Mouse (Mus musculus) left cerebral cortex, adult 2 months (tissue): ENCODE results near the gene Chp2. TPM values are rescaled to one million over a fixed set of nuclear protein-coding genes. Genes with fewer than 3 reads are reported as not detected.

Source experiments
- DNase-seq, 2 experiments: peaks; one replicate each; pipeline ENCODE4 v3.0.0; 2021 to 2022; ENCODE audit warnings: low spot score in 2 of 2, mixed read lengths in 1 of 2; ENCODE audit errors: extremely low spot score in 1 of 2
- H3K27ac ChIP-seq: fragments of 200-600 bp; 2 replicates; pipeline ENCODE4 v1.8.1; 2022
- H3K4me3 ChIP-seq: fragments of 200-600 bp; 2 replicates; pipeline ENCODE4 v1.8.1; 2022
- CTCF ChIP-seq: fragments of 200-600 bp; IDR thresholded peaks from 2 replicates; pipeline ENCODE4 v1.8.1; 2022; ENCODE audit warnings: antibody characterized with exemption, mild to moderate bottlenecking, moderate library complexity
- intact Hi-C: fragments of 180-260 bp; cut with DNase I; formaldehyde crosslinking; loops from one replicate; pipeline ENCODE4 v1.15.1; 2025
- long read RNA-seq, 2 experiments: library from polyadenylated mRNA; stranded (forward); transcript quantifications; one replicate each; pipeline ENCODE4 v2.0.0; 2021; ENCODE audit warnings: borderline mapping rate in 2 of 2
- total RNA-seq, 2 experiments: library from RNA; stranded (reverse); gene quantifications; 2 replicates each; pipeline ENCODE4 v1.2.3; 2021

Chp2 gene
- 1 to 10 TPM; 4.9 to 5.4 TPM for total RNA-seq
- long read RNA-seq, experiment 1, partial matches to known transcripts, result 0 of 1 reads
- long read RNA-seq, experiment 1, other reads (novel, unspliced or antisense), result 0 of 1 reads
- long read RNA-seq, experiment 2, result 0 reads

GRCm38 (mm10) chr7:122219315-122219801 is at the start of gene Chp2:
Gene Chp2 (plus strand): TSS chr7:122219496.
- TF ChIP-seq CTCF, result no peak
- Histone ChIP-seq H3K27ac (no peak within 1 kb of the TSS), H3K4me3 (peak within 1 kb of the TSS; percentile 31; the same call in 1 of the 2 replicates)
- intact Hi-C loops, result no loop called here
- DNase-seq, result peak in 1 of 2 experiments; percentile 9

- H3K4me3 ChIP-seq, result no peak overlapping the region
- DNase-seq, result no peak
- intact Hi-C loops, result no loop called here
- H3K27ac ChIP-seq, result no peak overlapping the region
- TF ChIP-seq CTCF, result no peak
Measured at GRCm38 (mm10) chr7:122170705-122171104, 48.6 kb upstream of the Chp2 start.

- DNase-seq, result no peak
Measured at GRCm38 (mm10) chr7:122171613-122172012, 47.7 kb upstream of the Chp2 start.

GRCm38 (mm10) chr7:122180720-122181119 is 38.6 kb upstream of the Chp2 start:
- no peak overlapping the region for H3K4me3 ChIP-seq
- DNase-seq, result no peak
- intact Hi-C loops, result no loop called here
- TF ChIP-seq CTCF, result no peak
- no peak overlapping the region for H3K27ac ChIP-seq

More at GRCm38 (mm10) chr7:122171613-122172012, 47.7 kb upstream of the Chp2 start:
- Histone ChIP-seq H3K4me3 (no peak overlapping the region), H3K27ac (no peak overlapping the region)
- no peak for TF ChIP-seq CTCF
- intact Hi-C loops, result no loop called here

GRCm38 (mm10) chr7:122184569-122184968 is 34.7 kb upstream of the Chp2 start:
- Histone ChIP-seq H3K4me3 (no peak overlapping the region), H3K27ac (no peak overlapping the region)
- no peak for DNase-seq
- no peak for TF ChIP-seq CTCF
- intact Hi-C loops, result no loop called here

GRCm38 (mm10) chr7:122186043-122186442 is 33.3 kb upstream of the Chp2 start, which contains the start of gene Ern2:
Gene Ern2 (minus strand): TSS chr7:122186207.
- intact Hi-C loops, result no loop called here
- TF ChIP-seq CTCF, result no peak
- DNase-seq, result no peak

GRCm38 (mm10) chr7:122189484-122189883 is 29.8 kb upstream of the Chp2 start:
- Histone ChIP-seq H3K4me3 (no peak overlapping the region), H3K27ac (no peak overlapping the region)
- intact Hi-C loops, result no loop called here
- TF ChIP-seq CTCF, result peak; percentile 62
- DNase-seq, result no peak

More at GRCm38 (mm10) chr7:122186043-122186442, 33.3 kb upstream of the Chp2 start, which contains the start of gene Ern2:
- H3K4me3 ChIP-seq, result no peak within 1 kb of the TSS
- H3K27ac ChIP-seq, result no peak within 1 kb of the TSS

GRCm38 (mm10) chr7:122191097-122191496 is 28.2 kb upstream of the Chp2 start:
- TF ChIP-seq CTCF, result no peak
- no peak for DNase-seq
- H3K4me3 ChIP-seq, result no peak overlapping the region
- intact Hi-C loops, result no loop called here
- no peak overlapping the region for H3K27ac ChIP-seq

GRCm38 (mm10) chr7:122193919-122194318 is 25.4 kb upstream of the Chp2 start:
- TF ChIP-seq CTCF, result peak; percentile 5; the same call in 1 of the 2 replicates
- H3K27ac ChIP-seq, result no peak overlapping the region
- DNase-seq, result no peak
- intact Hi-C loops, result no loop called here
- no peak overlapping the region for H3K4me3 ChIP-seq

GRCm38 (mm10) chr7:122196771-122197170 is 22.5 kb upstream of the Chp2 start:
- no peak overlapping the region for H3K27ac ChIP-seq
- no peak for TF ChIP-seq CTCF
- intact Hi-C loops, result no loop called here
- H3K4me3 ChIP-seq, result no peak overlapping the region
- no peak for DNase-seq

GRCm38 (mm10) chr7:122197306-122197705 is 22.0 kb upstream of the Chp2 start:
- peak; percentile 78 for TF ChIP-seq CTCF
- intact Hi-C loops, result no loop called here
- peak; percentile 41 to 44 for DNase-seq
- H3K27ac ChIP-seq, result no peak overlapping the region
- no peak overlapping the region for H3K4me3 ChIP-seq

- no peak for DNase-seq
Measured at GRCm38 (mm10) chr7:122199296-122199695, 20.0 kb upstream of the Chp2 start.

GRCm38 (mm10) chr7:122203936-122204335 is 15.4 kb upstream of the Chp2 start:
- DNase-seq, result no peak
- Histone ChIP-seq H3K4me3 (no peak overlapping the region), H3K27ac (no peak overlapping the region)
- no peak for TF ChIP-seq CTCF
- intact Hi-C loops, result no loop called here

More at GRCm38 (mm10) chr7:122199296-122199695, 20.0 kb upstream of the Chp2 start:
- intact Hi-C loops, result loop anchor here (1.0 kb wide), 2 partner anchors 43 to 260 kb away; no protein-coding TSS in a partner anchor
- H3K27ac ChIP-seq, result no peak overlapping the region
- H3K4me3 ChIP-seq, result no peak overlapping the region
- peak; percentile 92 for TF ChIP-seq CTCF
